Mouse (Mus musculus) hindbrain, embryonic 15.5 days (tissue): ENCODE data around the gene Gm128. TPM values are rescaled to one million over a fixed set of nuclear protein-coding genes. Genes with fewer than 3 reads are reported as not detected.
A peak's percentile ranks its signal among the peaks of the same experiment; 100 is the strongest.

Experiments
- ATAC-seq: fragments of 200-750 bp; cut with Nextera tagmentation; 2 replicates; pipeline ENCODE4 v1.8.0; 2017; ENCODE audit warnings: low read depth, moderate number of reproducible peaks, moderate TSS enrichment; ENCODE audit not compliant: low FRiP score
- H3K27ac ChIP-seq: fragments of 300-500 bp; sonication (generic); replicated peaks from 2 replicates; pipeline ENCODE4 v1.5.1; 2015; ENCODE audit warnings: mild to moderate bottlenecking, inconsistent platforms
- H3K27me3 ChIP-seq: fragments of 300-500 bp; sonication (generic); 2 replicates; pipeline ENCODE4 v1.6.1; 2015; ENCODE audit warnings: control low read depth, inconsistent platforms
- H3K36me3 ChIP-seq: fragments of 300-500 bp; sonication (generic); 2 replicates; pipeline ENCODE4 v1.6.1; 2015; ENCODE audit warnings: control low read depth, inconsistent platforms
- H3K4me1 ChIP-seq: fragments of 300-500 bp; sonication (generic); replicated peaks from 2 replicates; pipeline ENCODE4 v1.6.1; 2015; ENCODE audit warnings: control low read depth, inconsistent platforms
- H3K4me2 ChIP-seq: fragments of 300-500 bp; sonication (generic); 2 replicates; pipeline ENCODE4 v1.6.1; 2015; ENCODE audit warnings: moderate library complexity, mild to moderate bottlenecking, inconsistent platforms
- H3K4me3 ChIP-seq: fragments of 300-500 bp; sonication (generic); 2 replicates; pipeline ENCODE4 v1.5.1; 2015; ENCODE audit warnings: mild to moderate bottlenecking, inconsistent platforms
- H3K9ac ChIP-seq: fragments of 300-500 bp; sonication (generic); 2 replicates; pipeline ENCODE4 v1.6.1; 2015; ENCODE audit warnings: inconsistent platforms
- H3K9me3 ChIP-seq: fragments of 300-500 bp; sonication (generic); 2 replicates; pipeline ENCODE4 v1.6.1; 2016; ENCODE audit warnings: control low read depth, inconsistent platforms
- WGBS: fragments of 180-500 bp; shearing (Covaris S2); methylation state at CpG from one replicate; pipeline ENCODE4 v1.1.7; 2015; 5-methylcytosine and 5-hydroxymethylcytosine counted together
- polyA plus RNA-seq: library from polyadenylated mRNA; unstranded; fragments of >200 nt; fragmentation: Nextera tagmentation; extraction: Ambion mirVana; gene quantifications from 2 replicates; pipeline ENCODE4 v1.2.1, GENCODE M21; 2015

Gm128 gene
- polyA plus RNA-seq = 0.13 and 0.19 TPM in 2 replicates

GRCm38 (mm10) chr3:95241498-95241897, at the start of gene Gm128:
Gene Gm128, minus strand, starts transcription at chr3:95241598.
- Histone ChIP-seq H3K36me3 (peaks cover 13% of the 10 kb centered on the region), H3K9me3 (no peaks in the 10 kb centered on the region), H3K27ac (no peak within 1 kb of the TSS), H3K27me3 (no peaks in the 10 kb centered on the region), H3K4me3 (no peak within 1 kb of the TSS), H3K9ac (no peak within 1 kb of the TSS), H3K4me2 (no peak within 1 kb of the TSS), H3K4me1 (no peaks in the 10 kb centered on the region)
- 83% methylated on average over 7 of the region's 7 CpGs for WGBS
- no peak for ATAC-seq

- no peak overlapping the region for H3K27ac ChIP-seq
- peaks cover 36% of the 10 kb centered on the region for H3K36me3 ChIP-seq
- no peak overlapping the region for H3K4me2 ChIP-seq
- WGBS = 93% methylated on average over 4 of the region's 4 CpGs
- no peaks in the 10 kb centered on the region for H3K27me3 ChIP-seq
- H3K9me3 ChIP-seq = no peaks in the 10 kb centered on the region
- no peak for ATAC-seq
- H3K9ac ChIP-seq = no peak overlapping the region
- no peak overlapping the region for H3K4me3 ChIP-seq
- H3K4me1 ChIP-seq = no peaks in the 10 kb centered on the region
Observed at GRCm38 (mm10) chr3:95291041-95291440, 49.6 kb upstream of the Gm128 start.

- ATAC-seq = no peak
- Histone ChIP-seq H3K27me3 (no peaks in the 10 kb centered on the region), H3K9me3 (no peaks in the 10 kb centered on the region), H3K27ac (no peak overlapping the region), H3K4me3 (no peak overlapping the region), H3K9ac (no peak overlapping the region), H3K36me3 (peaks cover 36% of the 10 kb centered on the region), H3K4me1 (no peaks in the 10 kb centered on the region; the same call in 1 of the 2 replicates), H3K4me2 (no peak overlapping the region)
- 84% methylated on average over 6 of the region's 6 CpGs for WGBS
Observed at GRCm38 (mm10) chr3:95290156-95290555, 48.8 kb upstream of the Gm128 start.

GRCm38 (mm10) chr3:95289419-95289818, 48.0 kb upstream of the Gm128 start:
- WGBS = 91% methylated on average over 4 of the region's 4 CpGs
- Histone ChIP-seq H3K9ac (no peak overlapping the region), H3K9me3 (no peaks in the 10 kb centered on the region), H3K4me2 (no peak overlapping the region), H3K4me3 (no peak overlapping the region), H3K27ac (no peak overlapping the region), H3K36me3 (peaks cover 29% of the 10 kb centered on the region), H3K4me1 (peaks cover 6% of the 10 kb centered on the region), H3K27me3 (no peaks in the 10 kb centered on the region)
- no peak for ATAC-seq

GRCm38 (mm10) chr3:95287541-95287940, 46.1 kb upstream of the Gm128 start:
- H3K4me1 ChIP-seq = peaks cover 17% of the 10 kb centered on the region
- H3K4me2 ChIP-seq = no peak overlapping the region
- 94% methylated on average over 3 of the region's 3 CpGs for WGBS
- no peaks in the 10 kb centered on the region for H3K9me3 ChIP-seq
- H3K27ac ChIP-seq = no peak overlapping the region
- H3K36me3 ChIP-seq = peaks cover 19% of the 10 kb centered on the region
- no peak overlapping the region for H3K9ac ChIP-seq
- ATAC-seq = no peak
- no peak overlapping the region for H3K4me3 ChIP-seq
- no peaks in the 10 kb centered on the region for H3K27me3 ChIP-seq

- Histone ChIP-seq H3K4me3 (no peak overlapping the region), H3K27me3 (no peaks in the 10 kb centered on the region), H3K4me1 (peaks cover 22% of the 10 kb centered on the region), H3K9me3 (no peaks in the 10 kb centered on the region), H3K36me3 (peaks cover 17% of the 10 kb centered on the region), H3K4me2 (no peak overlapping the region), H3K27ac (no peak overlapping the region), H3K9ac (no peak overlapping the region)
- 90% methylated on average over 7 of the region's 7 CpGs for WGBS
- no peak for ATAC-seq
Observed at GRCm38 (mm10) chr3:95286510-95286909, 45.1 kb upstream of the Gm128 start.

- H3K4me1 ChIP-seq = peaks cover 22% of the 10 kb centered on the region
- H3K4me2 ChIP-seq = no peak overlapping the region
- no peaks in the 10 kb centered on the region for H3K27me3 ChIP-seq
- H3K9me3 ChIP-seq = no peaks in the 10 kb centered on the region
- H3K27ac ChIP-seq = no peak overlapping the region
- no peak for ATAC-seq
- no peak overlapping the region for H3K9ac ChIP-seq
- 74% methylated on average over 5 of the region's 5 CpGs for WGBS
- peaks cover 16% of the 10 kb centered on the region for H3K36me3 ChIP-seq
- H3K4me3 ChIP-seq = no peak overlapping the region
Observed at GRCm38 (mm10) chr3:95286011-95286410, 44.6 kb upstream of the Gm128 start.

GRCm38 (mm10) chr3:95285390-95285789, 44.0 kb upstream of the Gm128 start:
- Histone ChIP-seq H3K4me2 (no peak overlapping the region), H3K9ac (no peak overlapping the region)

GRCm38 (mm10) chr3:95284501-95285281, 43.3 kb upstream of the Gm128 start:
- Histone ChIP-seq H3K9ac (no peak overlapping the region), H3K4me1 (peaks cover 31% of the 10 kb centered on the region), H3K27ac (no peak overlapping the region), H3K4me2 (peak overlapping the region; percentile 97), H3K36me3 (0 out of 2 replicates have a peak, but pooled peaks cover 8% of the 10 kb centered on the region), H3K4me3 (peak overlapping the region; percentile 91; the same call in 1 of the 2 replicates), H3K27me3 (no peaks in the 10 kb centered on the region), H3K9me3 (no peaks in the 10 kb centered on the region)
- no peak for ATAC-seq
- WGBS = 89% methylated on average over 12 of the region's 12 CpGs

More at GRCm38 (mm10) chr3:95285390-95285789, 44.0 kb upstream of the Gm128 start:
- no peak for ATAC-seq
- H3K27ac ChIP-seq = no peak overlapping the region
- no peak overlapping the region for H3K4me3 ChIP-seq
- 95% methylated on average over 5 of the region's 5 CpGs for WGBS
- H3K36me3 ChIP-seq = peaks cover 10% of the 10 kb centered on the region; the same call in 1 of the 2 replicates
- no peaks in the 10 kb centered on the region for H3K9me3 ChIP-seq
- H3K4me1 ChIP-seq = peaks cover 26% of the 10 kb centered on the region
- no peaks in the 10 kb centered on the region for H3K27me3 ChIP-seq

GRCm38 (mm10) chr3:95284062-95284461, 42.7 kb upstream of the Gm128 start:
- Histone ChIP-seq H3K27ac (no peak overlapping the region), H3K9ac (peak overlapping the region; percentile 75), H3K4me3 (peak overlapping the region; percentile 91), H3K27me3 (no peaks in the 10 kb centered on the region), H3K9me3 (no peaks in the 10 kb centered on the region), H3K36me3 (0 out of 2 replicates have a peak, but pooled peaks cover 8% of the 10 kb centered on the region), H3K4me2 (peak overlapping the region; percentile 97), H3K4me1 (peaks cover 34% of the 10 kb centered on the region)
- 10% methylated on average over 1 of the region's 1 CpGs for WGBS
- ATAC-seq = no peak

- Histone ChIP-seq H3K9ac (peak overlapping the region; percentile 75), H3K36me3 (0 out of 2 replicates have a peak, but pooled peaks cover 8% of the 10 kb centered on the region), H3K4me3 (peak overlapping the region; percentile 91), H3K27me3 (no peaks in the 10 kb centered on the region), H3K27ac (peak overlapping the region; percentile 94), H3K9me3 (no peaks in the 10 kb centered on the region), H3K4me2 (peak overlapping the region; percentile 97), H3K4me1 (peaks cover 34% of the 10 kb centered on the region)
- no peak for ATAC-seq
- WGBS = 2% methylated on average over 7 of the region's 7 CpGs
Observed at GRCm38 (mm10) chr3:95283589-95283941, 42.2 kb upstream of the Gm128 start.

GRCm38 (mm10) chr3:95282865-95283588, 41.6 kb upstream of the Gm128 start:
- Histone ChIP-seq H3K9me3 (no peaks in the 10 kb centered on the region), H3K4me1 (peaks cover 34% of the 10 kb centered on the region), H3K27me3 (no peaks in the 10 kb centered on the region), H3K4me3 (peak overlapping the region; percentile 91), H3K36me3 (0 out of 2 replicates have a peak, but pooled peaks cover 6% of the 10 kb centered on the region), H3K4me2 (peak overlapping the region; percentile 97), H3K27ac (peak overlapping the region; percentile 94), H3K9ac (peak overlapping the region; percentile 75)
- under 1% methylated on average over 48 of the region's 51 CpGs for WGBS
- ATAC-seq = peak; percentile 64
